Mouse (Mus musculus): ENCODE results near the gene Zfp65.
"Not testable (repeated sequence)": the region's sequence is repeated elsewhere in the genome, so short reads cannot be mapped to it uniquely, and the experiment has no call there.

The Zfp65 gene

DNA sequence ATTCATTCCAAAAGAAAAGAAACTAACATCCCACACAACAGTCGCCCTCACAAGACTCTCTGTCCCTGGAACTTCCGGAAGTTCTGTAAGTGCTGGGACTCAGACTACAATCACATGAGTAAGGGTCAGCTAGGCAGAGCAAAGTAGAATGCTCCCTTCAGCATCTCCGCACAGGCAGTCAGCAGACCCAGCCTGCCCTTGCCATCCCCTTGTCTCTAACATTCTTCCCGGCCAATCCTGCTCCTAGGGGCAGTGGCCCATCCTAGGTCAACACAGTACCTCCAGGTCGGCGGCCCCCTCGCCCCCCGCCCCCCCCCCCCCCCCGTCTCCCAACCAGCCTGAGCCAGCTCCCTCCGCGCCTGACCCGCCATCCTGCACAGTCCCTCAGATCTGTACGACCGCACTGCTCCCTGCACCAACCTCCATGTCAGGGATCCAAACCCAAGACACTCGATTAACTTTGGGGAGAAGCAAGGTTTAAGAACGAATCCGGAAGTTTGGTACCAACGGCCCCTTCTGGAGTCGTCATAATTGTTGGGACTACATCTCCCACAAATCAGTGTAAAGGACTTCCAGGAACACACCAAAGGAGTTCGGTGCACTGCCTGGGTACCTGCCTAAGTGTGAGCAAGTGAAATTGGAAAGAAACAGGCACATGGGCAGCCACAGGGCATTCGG is at the start of gene Zfp65:
Zfp65 (minus strand) TSS at position 533 of the 678 bp plus-strand sequence.
- peak; percentile 28 for DNase-seq (ENCODE audit: low read depth, low spot score)

DNA sequence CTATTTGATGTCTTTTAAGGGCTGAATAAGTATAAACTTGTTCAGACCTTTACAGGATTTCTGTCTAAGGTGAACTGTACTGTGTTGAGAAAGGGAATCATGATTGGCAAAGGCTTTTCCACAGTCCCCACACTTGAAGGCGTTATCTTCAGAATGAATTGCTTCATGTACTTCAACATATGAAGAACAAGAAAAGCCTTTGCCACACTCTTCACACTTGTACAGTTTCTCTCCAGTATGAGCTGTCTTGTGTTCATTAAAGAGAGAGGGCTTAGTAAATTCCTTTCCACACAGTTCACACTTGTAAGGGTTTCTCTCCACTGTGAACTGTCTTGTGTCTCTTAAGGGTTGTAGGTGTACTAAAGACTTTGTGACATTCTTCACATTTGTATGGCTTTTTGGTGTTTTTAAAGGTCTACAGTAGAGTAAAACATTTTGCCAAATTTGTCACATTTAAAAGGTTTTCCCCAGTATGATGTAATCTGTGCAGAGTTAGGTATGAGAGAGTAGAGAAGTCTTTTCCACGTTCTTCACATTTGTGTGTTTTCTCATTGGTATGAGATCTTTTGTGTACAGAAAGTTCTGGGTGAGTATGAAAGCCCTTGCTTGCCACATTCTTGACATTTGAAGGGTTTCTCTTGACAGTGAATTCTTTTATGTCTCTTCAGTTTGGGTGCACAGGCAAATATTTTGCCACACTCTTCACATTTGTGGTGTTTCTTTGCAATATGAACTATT is 34.2 kb upstream of the Zfp65 start:
- DNase-seq (ENCODE audit: low read depth, low spot score): no peak

DNA sequence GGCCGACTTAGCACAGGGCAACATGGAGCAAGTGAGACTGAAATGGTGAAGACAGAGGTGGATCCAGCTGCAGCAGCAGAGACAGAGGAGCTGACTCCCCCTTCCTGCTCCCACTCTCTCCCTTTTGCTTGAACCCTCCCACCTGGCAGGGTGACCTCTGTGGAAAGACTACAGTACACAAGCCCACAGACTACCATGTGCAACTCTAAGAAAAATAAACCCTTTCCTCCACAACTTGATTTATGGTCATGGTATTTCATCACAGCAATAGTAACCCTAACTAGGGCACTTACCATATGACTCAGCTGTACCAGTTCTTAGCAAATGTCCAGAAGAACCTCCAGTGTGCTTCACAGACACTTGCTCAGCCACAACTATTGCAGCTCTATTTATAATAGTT is 31.0 kb upstream of the Zfp65 start:
- DNase-seq (ENCODE audit: low read depth, low spot score): no peak

DNA sequence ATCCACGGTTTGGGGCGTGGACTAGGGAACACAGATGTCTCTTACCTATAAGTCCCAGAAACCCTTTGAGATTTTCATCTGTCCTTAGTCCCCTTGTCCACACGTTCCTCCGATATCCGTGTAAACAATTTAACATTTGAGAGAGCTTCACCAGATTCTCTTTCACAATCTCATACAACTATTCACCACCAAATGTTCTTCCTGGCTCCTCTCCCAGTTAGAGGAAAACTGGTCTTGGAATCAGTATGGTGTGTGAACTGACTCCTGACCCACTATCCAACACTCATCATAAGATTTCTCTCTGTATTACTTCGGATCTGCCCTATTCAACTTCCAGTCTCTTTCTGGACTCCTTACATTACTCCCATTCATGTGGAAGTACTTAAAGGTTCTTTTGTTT is 26.8 kb upstream of the Zfp65 start:
- DNase-seq (ENCODE audit: low read depth, low spot score): no peak

DNA sequence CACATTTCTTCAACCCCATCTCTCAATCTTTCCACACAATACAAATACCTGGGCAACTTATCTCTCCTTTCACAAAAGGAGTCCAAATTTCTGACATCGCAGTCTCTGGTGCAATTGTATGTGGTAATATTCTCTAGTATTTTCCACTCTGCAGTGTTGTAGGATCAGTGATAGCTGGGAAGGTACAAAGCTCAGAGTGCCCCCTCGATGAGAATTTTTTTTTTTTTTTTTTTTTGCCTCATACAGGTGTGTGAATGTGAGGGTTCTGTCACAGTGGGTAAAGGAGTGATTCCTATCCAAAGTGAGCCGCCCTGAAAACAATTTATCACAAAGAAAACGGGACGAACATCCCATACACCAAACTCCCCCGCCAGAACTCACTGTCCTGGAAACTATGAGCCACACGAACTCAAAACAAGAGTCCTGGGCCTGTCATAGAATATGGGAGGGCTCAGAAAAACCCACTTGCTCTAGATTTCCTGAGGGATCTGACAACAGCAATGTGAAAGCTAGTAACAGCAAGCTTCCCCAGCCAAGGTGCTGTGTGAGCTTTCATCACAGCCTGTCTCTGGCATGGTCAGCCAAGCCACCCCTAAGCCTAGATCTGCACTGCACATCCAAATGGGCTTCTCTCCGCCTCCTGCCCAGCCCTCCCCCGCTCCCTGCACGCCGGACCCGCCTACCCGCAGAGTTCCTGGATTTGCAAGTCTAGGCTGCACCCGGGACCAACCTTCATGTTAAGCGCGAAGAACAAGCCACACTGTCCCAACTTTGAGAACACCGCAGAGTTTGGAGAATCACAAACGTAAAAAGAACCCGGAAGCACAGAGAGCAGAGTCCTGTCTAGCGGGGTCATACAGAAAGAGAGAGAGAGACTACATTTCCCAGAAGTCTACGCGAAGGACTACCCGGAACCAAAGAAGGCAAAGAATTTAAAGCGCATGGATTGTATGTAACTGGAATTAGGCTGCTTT is 25.6 kb upstream of the Zfp65 start, which contains the start of gene Zfp85:
Zfp85 (minus strand) TSS at position 896 of the 974 bp plus-strand sequence.
- peak; percentile 58 for DNase-seq (ENCODE audit: low read depth, low spot score)

DNA sequence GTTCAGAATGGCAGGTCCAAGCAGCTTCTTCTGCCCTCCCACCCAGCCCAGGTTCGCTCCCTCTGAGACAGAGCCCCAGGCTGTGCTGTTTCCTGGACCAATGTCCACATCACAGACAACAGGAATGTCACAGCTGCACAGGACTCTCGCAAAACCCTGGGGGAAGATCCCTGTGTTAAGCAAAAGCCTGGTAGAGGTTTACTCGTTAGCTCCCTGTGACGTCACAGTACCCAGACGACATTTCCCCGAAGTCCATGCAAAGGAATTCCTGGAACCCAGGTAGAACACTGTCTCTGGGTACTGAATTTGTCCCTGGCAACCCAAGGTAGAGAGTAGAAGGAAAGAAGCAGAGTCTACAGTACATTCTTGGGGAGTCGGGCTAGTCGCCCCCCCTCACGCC is 14.9 kb upstream of the Zfp65 start:
- DNase-seq (ENCODE audit: low read depth, low spot score): no peak

DNA sequence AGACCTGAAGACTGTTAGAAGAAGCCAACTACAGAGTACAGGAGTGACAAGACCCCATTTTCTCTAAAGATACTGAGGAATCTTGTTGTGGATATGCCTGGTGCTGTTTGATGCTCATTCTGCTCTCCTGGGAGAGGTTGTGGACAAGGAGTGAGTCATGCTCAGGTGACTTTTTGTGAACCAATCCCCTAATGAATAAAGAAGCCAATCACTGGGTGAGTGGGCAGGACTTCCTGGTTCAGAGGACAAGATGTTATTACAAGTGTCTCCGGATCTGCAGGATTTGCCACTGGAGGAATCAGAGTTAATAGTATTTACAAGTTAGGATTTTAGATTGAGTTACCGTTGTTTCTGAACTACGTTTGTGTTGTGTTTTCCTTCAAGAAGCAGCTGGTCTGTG is 14.0 kb upstream of the Zfp65 start:
- DNase-seq (ENCODE audit: low read depth, low spot score): no peak

DNA sequence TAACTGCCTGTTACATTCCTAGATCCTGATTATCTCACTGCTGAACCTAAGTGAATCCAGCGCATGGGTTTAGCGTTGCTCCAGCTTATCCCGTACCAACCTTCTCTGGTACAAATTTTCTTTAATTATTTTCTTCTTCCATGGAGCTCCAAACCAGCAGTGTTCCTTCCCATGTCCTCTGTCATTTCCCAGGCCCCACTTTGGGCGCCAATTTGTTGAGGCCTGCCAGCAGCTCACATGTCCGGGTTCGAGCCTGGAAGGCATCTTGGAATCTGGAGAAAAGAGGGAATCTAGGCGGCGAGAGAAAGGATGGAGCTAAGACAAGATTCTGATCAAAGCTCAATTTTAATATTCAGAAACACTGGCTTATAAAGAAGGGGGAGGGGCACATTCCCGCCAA is 5.4 kb upstream of the Zfp65 start:
- not testable (repeated sequence) for DNase-seq (ENCODE audit: low read depth, low spot score)

DNA sequence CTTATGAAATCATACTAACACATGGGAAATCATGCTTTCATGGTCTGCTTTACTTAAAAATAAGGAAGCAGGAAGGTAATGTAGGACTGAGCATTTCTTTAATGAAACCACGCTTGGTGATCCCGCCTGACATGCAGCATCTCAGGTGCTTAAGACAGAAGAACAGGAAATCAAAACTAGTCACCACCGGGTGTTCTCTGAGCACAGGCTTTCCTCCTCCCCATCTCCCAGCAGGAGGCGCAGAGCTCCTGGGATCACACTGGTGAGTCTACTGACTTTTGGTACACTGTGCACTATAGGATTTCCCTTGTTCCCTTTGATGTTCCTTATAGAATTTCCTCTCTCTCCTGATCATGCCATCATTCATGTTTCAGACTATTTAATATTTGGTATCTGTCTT is 468 bp upstream of the Zfp65 start:
- not testable (repeated sequence) for DNase-seq (ENCODE audit: low read depth, low spot score)

DNA sequence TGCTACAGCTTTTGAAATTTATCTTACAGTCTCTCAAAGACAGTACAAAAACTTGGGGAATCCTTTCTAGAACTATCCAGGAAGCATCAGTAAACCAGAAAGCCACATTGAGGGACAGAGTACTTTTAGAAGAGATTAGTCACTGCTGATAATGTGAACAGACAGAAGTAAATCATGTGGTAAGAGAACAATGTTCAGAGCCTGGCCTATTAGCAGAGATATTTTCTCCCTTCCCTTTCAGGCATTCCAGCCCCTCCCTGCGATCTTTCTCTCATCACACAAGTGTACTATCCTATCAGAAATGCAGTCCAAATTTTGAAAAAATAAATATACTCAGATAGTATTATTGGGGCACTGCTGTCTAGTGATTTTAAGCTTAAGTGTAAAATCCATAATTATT is 867 bp downstream of the Zfp65 start:
- no peak for DNase-seq (ENCODE audit: low read depth, low spot score)

DNA sequence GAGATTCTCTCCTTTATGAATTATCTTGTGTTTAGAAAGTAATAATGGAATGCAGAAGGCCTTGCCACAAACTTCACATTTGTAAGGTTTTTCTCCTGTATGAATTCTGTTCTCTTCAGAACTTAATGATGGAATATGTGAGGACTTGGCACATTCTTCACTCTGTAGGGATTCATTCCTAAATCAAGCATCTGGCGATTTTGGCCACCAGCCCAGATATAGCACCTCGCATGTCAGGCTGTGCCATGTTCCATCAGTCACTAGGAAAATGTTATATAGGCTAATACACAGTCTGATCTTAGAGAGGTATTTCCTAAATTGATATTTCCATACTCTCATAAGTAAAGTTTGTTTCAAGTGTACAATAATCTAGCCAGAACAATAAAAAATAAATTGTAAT is 3.6 kb downstream of the Zfp65 start:
- DNase-seq (ENCODE audit: low read depth, low spot score): not testable (repeated sequence)

DNA sequence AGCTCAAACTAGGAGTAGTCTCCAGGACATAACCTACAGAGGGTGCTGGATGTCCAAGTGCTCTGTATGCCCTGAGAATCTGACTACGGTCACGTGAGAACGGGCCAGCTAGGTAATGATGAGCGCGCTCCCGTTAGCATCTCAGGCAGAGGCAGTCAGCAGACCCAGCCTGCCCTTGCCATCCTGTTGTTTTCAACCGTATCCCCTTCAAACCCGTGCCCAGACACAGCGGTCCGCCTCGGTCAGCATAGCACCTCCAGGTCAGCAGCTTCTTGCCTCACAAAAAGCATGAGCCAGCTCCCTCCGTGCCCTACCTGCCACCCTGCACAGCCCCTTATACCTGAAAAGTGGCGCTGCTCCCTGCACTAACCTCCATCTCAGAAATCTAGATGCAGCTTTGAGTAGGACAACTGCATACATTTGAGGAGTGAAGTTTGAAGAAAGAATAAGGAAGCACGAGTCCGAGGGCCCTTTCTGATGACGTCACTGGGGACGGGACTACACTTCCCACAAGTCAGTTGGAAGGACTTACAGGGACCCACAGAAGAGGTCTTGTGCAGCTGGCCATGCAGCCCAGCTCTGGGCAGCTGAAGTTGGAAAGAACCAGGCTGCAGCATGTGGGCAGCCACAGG is 5.0 kb downstream of the Zfp65 start:
- DNase-seq (ENCODE audit: low read depth, low spot score): peak; percentile 82

DNA sequence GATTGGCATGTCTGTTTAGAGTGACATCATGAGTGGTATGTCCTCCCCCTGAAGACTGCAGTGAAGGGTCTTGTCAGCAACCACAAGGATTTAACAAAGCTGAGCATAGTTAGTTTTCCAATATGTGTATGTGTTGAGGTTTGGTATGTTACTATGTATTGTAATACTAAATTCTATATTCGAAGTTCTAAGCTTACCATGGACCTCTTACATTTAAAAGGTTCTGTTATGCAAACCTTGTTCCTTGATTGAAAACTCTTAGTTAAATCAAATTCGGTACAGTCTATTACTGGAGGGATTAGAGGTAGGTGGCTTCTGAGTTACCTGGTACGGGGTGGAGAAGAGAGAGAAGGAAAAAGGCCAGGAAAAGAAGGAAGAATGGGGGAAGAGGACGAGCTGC is 42.0 kb downstream of the Zfp65 start, which contains the start of gene Zfp738:
Zfp738 (minus strand) TSS at position 101 of the 400 bp plus-strand sequence.
- DNase-seq (ENCODE audit: low read depth, low spot score): no peak

DNA sequence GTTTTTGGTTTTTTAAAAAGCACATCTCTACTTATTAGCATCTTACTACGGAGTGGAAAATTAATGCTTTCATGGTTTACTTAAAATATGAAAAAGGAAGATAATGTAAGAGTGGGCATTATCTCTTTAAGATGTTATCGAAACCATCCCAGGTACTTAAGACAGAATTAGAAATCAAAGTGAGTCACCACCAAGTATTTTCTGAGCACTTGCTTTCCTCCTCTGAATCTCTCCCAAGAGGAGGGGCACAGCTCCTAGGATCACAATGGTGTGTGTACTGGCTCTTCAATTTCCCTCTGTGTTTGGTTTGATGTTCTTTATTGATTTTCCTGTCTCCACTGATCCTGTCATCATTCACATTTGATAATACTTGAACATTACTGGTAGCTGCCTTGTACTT is 45.1 kb downstream of the Zfp65 start:
- DNase-seq (ENCODE audit: low read depth, low spot score): not testable (repeated sequence)

DNA sequence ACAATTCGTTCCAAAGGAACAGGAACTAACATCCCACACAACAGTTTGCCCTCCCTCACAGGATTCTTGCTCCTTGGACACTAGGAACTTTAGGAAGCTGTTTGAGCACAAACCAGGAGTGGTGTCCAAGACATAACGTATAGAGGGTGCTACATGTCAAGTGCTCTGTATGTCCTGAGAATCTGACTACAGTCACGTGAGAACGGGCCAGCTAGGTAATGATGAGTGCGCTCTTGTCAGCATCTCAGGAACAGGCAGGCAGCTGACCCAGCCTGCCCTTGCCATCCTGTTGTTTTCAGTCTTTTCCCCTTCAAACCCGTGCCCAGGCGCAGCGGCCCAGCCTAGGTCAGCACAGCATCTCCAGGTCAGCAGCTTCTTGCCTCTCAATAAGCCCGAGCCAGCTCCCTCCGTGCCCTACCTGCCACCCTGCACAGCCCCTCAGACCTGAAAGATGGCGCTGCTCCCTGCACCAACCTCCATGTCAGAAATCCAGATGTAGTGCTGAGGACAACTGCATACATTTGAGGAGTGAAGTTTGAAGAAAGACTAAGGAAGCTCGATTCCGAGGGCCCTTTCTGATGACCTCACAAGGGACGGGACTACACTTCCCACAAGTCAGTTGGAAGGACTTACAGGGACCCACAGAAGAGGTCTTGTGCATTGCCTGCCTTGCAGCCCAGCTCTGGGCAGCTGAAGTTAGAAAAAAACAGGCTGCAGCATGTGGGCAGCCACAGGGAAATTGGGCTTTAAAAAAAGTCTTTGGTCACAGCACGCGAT is 45.8 kb downstream of the Zfp65 start:
- DNase-seq (ENCODE audit: low read depth, low spot score): peak; percentile 80

DNA sequence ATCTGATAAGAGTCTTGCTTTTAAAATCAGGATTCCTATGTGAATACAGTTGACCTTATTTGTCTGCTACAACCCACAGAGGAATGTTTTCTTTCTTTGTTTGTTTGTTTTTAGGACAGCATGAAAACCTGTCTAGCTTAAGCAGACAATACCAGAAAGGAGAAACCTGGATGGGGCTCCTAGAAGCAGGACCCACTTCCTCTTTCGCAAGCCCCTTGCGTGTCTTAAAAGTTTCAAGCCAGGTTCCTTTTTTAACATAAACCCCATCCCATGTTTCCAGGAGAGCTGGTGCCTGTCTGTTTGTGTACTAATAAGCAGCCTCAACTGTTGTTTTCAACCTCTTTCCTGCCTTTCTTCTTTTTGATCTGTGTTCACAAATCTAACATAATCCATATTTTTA is 54.1 kb downstream of the Zfp65 start:
- no peak for DNase-seq (ENCODE audit: low read depth, low spot score)
